Mouse (Mus musculus): Measurements from ENCODE around the gene Homer3.

The Homer3 gene

DNA sequence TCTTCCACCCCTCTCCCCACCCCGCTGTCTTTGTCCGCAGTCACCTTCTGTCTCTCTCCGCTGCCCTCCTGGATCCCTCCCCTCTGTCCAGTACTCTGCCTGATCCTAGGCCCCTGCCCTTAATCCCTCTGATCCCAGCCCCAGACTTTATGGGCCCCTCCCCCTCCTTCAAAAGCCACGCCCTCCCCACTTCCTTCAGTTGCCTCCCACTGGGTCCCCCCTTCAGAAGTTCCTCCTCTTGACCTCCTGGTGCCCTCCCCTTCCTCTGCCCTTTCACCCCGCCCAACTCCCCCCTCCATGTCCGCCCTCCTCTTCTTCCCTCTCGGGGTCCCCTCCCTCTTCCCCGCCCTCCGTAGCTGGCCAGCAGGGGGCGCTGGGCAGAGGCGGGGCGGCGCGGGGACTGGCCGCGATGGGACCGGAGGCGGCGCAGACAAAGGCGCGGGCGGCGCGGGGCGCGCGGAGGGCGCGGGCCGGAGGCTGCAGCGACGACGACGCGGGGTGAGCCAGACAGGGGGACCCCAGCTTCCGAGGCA lies at the start of gene Homer3:
TSS of gene Homer3 (plus strand) at position 225 of the 533 bp plus-strand sequence.
- in situ Hi-C loops (cut with MseI, MboI) = no loop called here

DNA sequence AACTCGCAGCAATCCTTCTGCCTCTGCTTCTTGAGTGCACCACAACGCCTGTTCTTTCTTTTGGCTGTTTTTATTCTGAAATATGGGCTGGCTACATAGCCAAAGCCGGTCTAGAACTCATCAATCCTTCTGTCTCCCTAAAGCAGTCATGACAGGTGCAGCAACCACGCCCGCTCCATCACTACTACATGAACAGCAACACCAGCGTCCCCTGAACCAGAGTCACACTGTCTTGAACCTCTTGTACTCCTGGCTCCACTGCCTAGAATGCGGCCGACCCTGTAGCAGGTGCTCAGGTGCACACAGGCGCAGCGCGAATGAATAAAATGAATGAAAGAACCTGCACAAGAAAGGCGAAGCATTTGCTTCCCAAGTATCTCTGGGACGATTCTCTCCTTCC lies 49.0 kb upstream of the Homer3 start:
- in situ Hi-C loops (cut with MseI, MboI) = no loop called here

DNA sequence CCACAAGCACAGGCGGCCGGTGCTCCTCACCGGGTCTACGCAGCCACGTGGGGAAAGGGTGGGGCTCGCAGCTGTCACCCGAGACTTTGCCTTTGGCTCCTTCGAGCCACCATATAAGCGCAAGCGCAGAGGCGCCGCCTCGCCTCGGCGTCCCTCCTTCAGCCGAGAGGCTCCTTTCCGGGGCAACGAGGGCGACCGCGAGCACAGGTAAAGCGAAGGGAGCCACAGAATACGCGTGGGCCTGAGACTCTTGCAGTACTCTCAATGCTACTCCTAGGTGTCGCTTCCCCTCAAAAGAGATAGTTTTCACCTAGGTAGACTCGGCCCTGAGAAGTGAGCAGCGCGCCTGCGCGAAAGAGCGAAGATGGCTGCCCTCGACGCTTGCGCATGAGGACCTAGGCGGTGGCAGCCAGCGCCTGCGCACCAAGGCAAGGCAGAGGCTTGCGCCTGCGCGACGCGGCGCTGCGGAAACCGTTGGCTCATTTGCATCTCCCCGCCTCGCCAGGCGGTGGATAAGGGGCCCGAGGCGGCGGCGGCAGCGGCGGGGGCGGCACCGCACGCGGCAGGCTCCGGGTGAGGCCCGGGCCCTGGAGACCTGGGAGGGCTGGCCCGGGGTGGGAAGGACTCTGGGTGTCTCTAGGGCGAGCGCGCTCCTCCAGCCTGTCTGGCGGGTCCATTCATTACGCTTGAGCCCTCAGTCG lies 48.4 kb upstream of the Homer3 start, which contains the start of the genes Sugp2 and Armc6:
TSS of gene Sugp2 (plus strand) at position 147 of the 701 bp plus-strand sequence.
TSS of gene Armc6 (minus strand) at position 387 of the 701 bp plus-strand sequence.
- in situ Hi-C loops (cut with MseI, MboI) = no loop called here

DNA sequence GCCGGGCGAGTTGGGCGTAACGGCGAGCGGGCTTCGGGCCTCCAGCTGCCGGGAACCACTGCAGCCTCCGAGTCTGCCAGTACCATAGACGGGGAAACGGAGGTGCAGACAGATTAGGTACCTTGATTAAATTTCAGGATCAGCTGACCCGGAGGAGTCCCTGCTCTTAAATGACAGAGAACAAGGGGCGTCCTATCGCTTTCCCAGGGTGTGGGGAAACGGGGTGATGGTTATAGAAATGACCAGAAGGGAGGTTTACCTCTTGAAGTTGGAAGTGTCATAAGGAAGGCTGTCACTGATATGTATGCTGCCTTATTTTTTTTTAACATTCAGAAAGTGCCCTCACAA lies 47.9 kb upstream of the Homer3 start:
- in situ Hi-C loops (cut with MseI, MboI) = no loop called here

DNA sequence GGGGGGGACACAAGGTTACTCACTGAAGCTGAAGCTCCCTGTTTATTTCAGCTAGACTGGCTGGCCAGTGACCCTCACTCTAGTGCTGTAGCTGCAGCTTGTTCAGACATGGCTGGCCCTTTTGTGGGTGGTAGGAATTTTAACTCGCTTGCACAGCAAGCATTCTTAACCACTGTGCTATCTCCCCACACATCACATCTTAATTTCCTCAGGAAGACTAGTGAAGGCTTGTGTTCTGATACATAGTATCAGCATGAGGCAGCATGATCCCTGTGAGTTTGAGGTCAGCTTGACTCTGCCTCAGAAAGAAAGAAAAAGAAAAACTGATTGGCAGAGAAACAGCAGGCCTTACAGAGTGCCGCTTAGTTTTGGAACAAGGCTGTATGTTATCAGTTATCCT lies 44.8 kb upstream of the Homer3 start:
- in situ Hi-C loops (cut with MseI, MboI) = no loop called here

DNA sequence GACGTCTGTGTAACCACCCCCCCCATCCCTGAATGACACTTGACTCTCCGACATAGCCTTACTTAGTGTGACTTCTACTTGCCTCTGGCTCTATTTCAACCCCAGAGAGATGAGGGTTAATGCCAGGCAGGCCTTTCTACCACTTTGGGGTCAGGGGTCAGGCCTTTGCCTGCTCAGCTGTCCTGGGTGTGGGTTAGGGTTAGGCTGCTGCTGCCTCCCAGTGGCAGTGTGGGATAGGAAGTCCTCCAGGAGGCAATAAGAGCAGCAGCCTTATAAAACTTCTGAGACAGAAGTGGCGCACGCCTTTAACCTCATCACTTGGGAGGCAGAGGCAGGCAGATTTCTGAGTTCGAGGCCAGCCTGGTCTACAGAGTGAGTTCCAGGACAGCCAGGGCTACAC lies 42.0 kb upstream of the Homer3 start:
- in situ Hi-C loops (cut with MseI, MboI) = no loop called here

DNA sequence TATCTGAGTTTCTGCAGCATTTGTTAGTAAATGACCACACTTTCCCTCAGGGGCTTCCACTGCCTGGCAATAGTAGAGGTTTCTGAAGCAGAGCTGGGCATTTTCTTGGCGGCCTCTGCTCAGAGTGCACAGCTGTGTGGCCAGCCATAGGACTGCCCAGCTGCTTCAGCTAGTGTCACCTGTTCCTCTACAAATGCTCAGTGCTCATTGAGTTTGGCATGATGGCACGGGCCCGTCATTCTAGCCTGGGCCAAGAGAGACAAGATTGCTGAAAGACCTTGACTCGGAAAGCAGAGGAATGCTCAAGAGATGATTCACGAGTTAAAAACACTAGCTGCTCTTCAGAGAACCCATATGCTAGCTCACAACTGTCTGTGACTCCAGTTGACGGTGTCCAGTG lies 36.0 kb upstream of the Homer3 start:
- in situ Hi-C loops (cut with MseI, MboI) = no loop called here

DNA sequence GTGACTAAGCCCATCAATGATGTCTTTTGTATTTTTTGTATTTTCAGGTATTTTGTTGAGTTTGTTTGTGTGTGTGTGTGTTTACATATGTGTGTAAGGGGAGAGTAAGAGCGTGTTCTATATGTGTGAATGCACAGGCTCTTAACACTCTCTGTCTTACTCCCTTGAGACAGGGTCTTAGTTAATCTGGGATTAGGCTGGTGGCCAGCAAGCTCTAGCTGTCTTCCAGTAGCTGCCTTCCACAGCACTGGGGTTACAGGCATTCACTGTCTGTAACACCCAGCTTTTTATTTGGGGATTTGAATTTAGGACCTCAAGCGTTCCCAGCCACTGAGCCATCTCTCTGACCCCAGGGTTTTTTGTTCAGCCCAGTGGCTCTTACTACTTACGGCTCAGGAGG lies 34.8 kb upstream of the Homer3 start:
- in situ Hi-C loops (cut with MseI, MboI) = no loop called here

DNA sequence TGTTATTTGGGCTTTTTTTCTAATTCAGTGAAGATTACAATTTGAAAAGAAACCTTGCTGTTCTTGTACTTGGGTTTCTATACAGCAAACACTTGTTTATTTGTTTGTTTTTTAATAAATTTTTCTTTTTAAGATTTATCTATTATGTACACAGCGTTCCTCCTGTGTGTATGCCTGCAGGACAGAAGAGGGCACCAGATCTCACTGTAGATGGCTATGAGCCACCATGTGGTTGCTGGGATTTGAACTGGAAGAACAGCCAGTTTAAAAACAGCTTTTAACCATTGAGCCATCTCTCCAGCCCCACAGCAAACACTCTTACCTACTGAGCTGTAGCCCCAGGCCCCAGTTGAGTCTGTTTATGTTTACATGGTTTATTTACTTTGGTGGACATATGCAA lies 28.0 kb upstream of the Homer3 start:
- in situ Hi-C loops (cut with MseI, MboI) = no loop called here

DNA sequence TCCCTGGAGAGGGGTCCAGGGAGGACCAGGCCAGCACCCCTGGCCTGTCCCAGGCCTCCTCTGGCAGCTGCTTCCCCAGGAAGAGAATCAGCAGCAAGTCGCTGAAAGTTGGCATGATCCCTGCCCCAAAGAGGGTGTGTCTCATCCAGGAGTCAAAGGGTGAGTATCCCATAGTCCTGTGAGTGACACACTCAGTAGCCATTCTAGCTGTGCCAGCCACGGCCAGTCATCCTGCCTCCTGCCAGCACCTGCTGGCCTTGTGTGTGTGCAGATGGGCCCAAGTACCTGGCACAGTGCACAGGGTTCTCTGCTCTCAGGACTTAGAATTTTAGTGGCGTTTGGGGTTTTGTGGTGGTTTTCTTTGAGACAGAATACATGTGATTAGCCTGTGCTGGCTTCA lies 25.2 kb upstream of the Homer3 start:
- in situ Hi-C loops (cut with MseI, MboI) = no loop called here

DNA sequence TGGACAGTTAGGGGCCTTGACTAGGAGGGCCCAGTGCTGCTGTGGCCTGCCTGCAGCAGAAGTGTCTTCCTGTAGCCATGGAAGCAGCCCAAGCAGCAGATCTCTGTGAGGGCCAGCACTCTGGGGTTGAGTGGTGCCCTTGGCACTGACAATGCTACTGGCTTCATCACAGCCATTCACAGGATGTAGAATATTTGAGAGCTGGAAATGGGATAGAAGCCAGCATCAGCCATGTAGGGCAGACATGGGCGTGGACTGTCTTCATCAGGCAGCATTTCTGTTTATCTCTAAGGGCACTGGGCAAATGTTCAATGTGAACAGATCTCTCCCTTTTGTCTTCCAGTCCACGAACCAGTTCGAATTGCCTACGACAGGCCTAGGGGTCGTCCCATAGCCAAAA lies 24.0 kb upstream of the Homer3 start:
- in situ Hi-C loops (cut with MseI, MboI) = no loop called here

DNA sequence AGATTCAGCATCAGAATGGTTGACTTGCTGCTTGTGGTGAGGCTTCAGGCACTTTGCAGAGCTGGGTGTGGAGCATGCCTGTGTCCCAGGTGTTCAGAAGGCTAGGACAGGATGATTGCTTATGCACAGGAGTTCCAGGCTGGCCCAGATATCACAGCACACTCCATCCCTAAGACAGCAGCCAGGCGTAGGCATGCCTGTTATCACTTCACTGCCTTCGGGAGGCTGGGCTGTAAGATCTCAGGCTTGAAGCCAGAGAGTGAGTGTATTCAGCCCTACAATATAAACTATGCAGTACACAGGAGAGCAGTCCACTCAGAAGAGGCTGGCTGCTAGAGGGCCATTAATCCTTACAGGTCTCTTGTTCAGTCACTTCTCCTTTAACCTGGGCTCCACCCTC lies 23.6 kb upstream of the Homer3 start:
- in situ Hi-C loops (cut with MseI, MboI) = no loop called here

DNA sequence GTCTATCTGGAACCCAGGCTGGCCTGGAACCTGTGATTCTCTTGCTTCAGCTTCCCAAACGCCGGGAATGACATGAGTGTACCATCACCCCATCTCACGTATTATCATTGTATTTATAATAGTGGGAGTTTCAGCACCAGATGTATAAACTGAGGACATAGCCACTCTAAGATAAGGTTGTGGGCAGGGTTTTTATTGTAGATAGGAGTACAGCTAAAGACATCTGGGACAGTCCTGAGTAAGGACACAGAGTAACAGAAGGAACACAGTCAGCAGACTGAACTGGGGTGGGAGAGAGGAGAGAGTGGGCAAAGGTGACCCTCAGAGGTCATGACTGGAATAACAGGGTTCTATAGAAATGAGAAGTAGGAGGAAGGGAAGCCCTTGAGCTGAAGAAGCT lies 15.0 kb upstream of the Homer3 start:
- in situ Hi-C loops (cut with MseI, MboI) = no loop called here

DNA sequence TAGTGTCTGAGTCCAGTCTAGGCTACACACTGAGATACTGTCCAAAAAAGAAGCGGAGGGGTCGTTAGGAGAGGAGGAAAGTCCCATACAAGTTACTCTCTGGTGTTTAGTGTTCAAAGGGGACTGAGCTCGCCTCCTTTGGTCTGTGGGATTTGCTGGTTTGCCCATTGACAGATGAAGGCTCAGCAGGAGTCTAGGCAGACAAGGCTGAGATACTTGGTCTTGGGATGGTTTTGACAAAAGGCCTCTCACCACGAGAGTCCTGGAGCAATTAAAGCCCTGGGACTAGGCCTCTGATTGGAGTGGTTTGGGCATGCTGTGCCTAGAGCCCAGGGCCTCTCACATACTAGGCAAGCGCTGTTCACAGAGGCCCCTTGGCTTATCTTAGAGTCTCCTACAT lies 14.3 kb upstream of the Homer3 start:
- in situ Hi-C loops (cut with MseI, MboI) = no loop called here

DNA sequence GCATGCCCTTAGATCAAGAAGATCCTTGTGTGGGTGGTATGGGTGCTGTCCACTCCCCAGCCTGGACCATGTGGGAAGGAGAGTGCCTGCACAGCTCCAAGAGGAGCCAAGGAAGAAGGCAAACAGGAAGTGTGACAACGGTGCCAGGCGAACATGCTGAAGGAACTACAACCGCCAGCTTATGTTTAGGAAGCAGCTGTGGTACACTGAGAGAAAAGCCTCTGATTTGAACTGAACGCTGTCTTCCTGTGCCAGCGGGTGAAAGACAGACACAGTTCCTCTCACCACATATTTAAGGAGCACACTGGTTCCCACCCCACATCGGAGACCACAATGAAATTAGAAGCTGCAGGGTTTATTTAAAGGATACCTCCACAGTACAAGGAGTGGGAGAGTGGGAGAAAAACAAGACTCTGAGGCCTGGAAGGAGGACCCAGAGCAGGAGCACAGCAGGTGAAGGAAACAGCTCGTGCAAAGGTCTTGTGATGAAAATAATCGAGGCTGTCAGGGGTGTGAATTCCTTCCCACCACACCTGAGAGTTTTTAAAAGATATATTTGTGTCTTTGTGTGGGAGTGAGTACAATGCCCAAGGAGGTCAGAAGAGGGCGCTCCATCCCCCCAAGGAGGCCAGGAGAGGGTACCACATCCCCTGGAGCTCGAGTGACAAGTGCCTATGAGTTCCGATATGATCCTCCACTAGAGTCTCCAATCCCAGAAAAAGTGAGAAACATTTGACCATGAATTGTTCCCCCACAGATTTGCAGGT lies 13.6 kb upstream of the Homer3 start:
- in situ Hi-C loops (cut with MseI, MboI) = no loop called here

DNA sequence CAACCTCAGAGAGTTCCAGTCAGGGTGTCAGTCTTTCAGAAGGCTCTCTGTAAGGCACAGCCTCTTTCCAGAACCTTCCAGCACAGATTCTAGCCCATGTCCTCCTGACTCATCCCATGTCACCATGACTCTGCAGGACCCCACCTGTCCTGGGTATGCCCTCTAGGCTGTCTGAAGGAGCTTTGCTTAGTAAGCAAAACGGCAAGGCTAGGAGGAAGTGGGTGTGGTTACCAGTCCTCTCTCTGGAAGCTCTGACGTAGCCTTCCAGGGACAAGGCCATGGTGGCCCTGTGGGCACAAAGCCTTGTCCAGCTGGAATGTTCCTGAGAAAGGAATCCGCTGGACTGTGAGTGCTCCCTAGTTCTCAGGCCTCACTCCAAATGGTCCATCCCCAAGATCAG lies 9.7 kb upstream of the Homer3 start:
- in situ Hi-C loops (cut with MseI, MboI) = no loop called here

DNA sequence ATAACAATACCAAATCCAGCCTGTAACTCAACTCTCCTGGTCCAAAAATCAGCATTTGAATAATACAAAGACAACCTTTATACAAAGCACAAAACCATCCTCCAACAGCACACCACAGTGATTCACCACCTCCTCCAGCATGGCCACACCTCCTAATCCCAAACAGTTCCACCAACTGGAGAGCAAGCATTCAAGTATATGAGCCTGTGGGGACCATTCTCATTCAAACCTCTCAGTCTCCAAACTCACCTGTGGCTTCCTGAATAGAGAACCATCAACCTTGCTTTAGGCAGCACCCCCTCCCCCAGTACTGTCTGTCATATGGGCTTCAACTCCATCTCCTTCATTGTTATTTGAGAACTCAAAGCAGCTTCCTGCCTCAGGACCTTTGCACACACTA lies 8.3 kb upstream of the Homer3 start:
- in situ Hi-C loops (cut with MseI, MboI) = no loop called here

DNA sequence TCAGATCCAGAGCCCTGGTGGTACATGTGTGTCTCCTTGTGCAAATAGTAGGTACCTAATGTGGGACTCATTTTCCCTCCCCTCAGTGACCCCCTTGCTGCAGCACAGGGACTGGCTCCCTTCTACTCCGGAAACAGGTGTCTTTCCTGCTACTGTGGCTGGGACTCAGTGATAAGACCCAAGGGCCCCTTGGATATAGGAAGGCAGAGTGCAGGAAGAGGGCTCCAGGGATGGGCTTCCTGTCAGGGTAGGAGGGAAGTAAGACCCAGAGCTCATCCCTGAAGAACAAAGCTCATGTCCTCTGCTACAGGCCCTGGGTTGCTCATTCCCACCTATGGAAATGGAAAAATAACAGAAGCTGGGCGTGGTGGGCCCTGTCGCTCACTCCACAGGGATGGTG lies 6.2 kb upstream of the Homer3 start:
- in situ Hi-C loops (cut with MseI, MboI) = no loop called here

DNA sequence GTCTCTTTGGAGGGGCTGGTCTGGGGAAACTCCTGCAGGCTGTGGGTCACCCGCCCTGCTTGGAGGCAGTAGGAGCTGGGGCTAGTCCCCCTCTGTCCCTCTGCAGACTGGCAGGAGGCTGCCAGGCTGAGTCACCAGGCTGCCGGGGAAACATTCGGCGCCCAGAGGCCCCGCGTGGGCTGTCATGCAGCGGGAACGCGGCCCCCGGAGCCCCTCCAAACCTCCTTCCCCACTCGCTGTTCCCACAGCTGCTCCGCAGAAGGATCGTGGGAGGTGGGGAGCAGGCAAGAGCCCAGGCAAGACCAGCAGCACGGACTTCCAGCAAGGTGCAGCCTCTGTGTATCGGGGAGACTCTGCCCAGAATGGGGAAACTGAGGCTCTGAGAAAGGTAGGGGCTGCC lies 4.5 kb upstream of the Homer3 start:
- in situ Hi-C loops (cut with MseI, MboI) = no loop called here

DNA sequence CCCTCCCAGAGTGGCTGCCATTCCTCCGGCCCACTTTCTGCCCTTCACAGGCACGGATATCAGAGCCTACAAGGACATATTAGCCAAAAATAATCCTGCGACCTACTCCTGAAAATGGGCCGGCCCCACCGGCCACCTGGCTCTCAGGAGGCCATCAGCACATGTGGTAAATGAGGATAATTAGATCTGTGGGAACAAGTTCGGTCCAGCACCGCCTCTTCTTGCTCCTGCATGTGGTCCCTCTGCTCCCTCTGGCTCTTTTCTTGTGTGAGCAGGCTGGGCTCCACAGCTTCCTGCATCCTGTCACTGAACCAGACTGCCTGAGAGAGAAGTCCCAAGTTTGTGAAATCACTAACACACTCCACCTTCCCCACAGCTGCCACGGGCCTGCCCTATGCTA lies 3.4 kb upstream of the Homer3 start:
- in situ Hi-C loops (cut with MseI, MboI) = no loop called here

DNA sequence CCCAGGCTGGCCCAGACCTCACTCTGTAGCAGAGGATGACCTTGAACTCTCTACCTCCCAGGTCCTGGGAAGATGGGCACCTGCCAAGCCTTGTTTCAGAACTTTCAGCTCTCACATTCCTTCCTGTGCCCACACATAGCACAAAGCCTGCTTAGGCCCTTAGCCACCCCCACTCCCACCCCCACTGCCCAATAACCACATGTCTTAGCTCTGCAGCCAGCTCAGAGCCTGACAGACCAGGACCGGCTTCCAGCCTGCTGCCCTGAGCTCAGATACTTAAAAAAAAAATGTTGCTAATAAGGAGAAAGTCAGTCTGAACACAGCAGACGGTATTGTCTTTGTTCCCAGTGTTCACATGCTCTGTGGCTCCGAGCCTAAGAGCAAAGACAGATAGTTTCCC lies 1.6 kb upstream of the Homer3 start:
- in situ Hi-C loops (cut with MseI, MboI) = no loop called here

DNA sequence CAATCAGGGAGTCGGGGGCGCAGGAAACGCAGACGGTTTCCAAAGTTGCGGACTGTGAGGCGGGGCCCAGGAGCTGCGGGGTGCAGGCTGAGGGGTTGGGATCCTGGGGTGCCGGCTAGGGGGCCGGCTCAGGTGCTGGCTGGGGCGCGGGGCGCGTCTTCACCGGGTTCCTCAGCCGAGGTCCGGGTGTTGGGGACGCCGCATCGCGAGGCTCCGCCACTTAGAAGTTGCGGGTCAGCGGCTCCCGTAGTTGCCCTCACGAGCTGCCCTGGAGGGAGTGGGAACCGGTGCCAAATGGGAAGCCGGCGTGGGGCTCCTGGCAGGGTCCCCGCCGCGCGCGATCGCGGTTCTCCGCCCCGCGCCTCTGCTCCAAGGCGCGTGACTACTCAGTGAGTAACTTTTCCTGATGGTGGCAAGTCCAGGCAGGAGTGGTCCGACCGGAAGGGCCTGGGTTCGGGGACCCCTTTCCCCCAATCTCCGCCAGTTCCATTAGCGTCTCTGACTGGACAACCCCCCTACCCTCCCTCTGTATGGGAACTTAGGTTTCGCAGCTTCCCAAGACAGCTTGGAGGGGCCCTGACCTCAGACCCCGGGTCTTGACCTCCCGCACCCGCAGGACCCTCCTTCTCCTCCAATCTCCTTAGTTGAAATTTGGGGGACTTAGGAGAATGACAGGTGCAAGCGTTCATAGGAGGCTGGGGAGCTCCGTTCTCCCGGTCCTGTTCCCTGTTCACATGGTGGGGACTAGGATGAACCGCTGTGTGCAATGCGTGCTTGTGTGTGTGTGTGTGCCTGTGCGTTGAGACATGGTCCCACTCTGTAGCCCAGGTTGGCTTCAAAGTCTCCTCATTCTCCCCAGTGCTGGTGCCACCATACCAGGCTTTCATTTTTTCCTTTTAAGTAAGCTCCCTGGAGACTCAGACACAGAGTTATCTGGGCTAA lies 780 bp downstream of the Homer3 start:
- in situ Hi-C loops (cut with MseI, MboI) = no loop called here

Measured in mouse trophoblast stem cell (cell line).